In the genomic region with DNA sequence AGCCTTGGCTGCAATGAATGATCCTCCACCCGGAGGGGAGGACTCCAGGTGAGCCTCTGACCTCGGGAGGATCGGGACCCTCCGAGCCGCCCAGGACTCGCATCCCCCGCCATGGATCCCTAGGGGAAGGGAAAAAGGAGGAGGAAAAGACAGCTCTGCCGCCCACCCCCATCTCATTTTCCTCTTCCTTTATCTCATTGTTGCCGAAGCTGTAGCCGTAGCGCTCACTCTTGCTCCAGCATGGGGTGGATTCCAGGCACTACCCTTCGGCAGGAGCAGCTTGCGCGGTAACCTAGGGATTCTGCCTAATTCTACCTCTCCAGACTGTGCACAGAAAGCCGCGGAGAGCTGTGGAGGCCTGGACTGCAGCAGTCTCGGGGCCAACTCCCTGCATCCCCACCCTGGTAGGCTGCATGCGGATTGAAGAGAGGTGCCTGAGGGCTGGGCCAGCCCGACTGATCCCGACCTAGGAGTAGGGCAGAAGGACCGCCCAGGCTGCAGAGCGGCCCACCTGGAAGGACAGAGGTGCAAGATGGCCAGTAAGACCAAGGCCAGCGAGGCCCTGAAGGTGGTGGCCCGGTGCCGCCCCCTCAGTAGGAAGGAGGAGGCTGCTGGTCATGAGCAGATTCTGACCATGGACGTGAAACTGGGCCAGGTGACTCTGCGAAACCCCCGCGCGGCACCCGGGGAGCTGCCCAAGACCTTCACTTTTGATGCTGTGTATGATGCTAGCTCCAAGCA, we compare ENCODE assay signal across 8 mouse cellular contexts. TPM values are rescaled to one million over a fixed set of nuclear protein-coding genes. Genes with fewer than 3 reads are reported as not detected.
DNase-seq lines count a peak whose midpoint lies in the region; ATAC-seq and TF ChIP-seq lines count a peak whose summit lies in the region.

No protein-coding gene starts in this region.

- H3K27me3 ChIP-seq in liver, adult 2 months (ENCODE audit: control insufficient read depth, insufficient read depth, low read length) = no peaks in the 10 kb centered on the region
- no peaks in the 10 kb centered on the region for H3K27me3 ChIP-seq in Patski
- H3K27me3 ChIP-seq in heart, embryonic 16.5 days (ENCODE audit: control insufficient read depth, insufficient read depth, low read length) = no peaks in the 10 kb centered on the region
- peaks cover 27% of the 10 kb centered on the region for H3K27me3 ChIP-seq in liver, embryonic 12.5 days (replicated peaks)
- H3K27me3 ChIP-seq in stomach, embryonic 15.5 days (replicated peaks) = no peaks in the 10 kb centered on the region

- no peaks in the 10 kb centered on the region for H3K79me2 ChIP-seq in liver, adult 2 months (ENCODE audit: control insufficient read depth, insufficient read depth, low read length)

- WGBS in liver, adult 2 months = 10% methylated on average over 31 of the region's 31 CpGs
- WGBS in heart, embryonic 16.5 days = 4% methylated on average over 31 of the region's 31 CpGs
- 6% methylated on average over 31 of the region's 31 CpGs for WGBS in liver, embryonic 12.5 days (ENCODE audit: insufficient replicate concordance)
- 3% methylated on average over 31 of the region's 31 CpGs for WGBS in stomach, embryonic 15.5 days

- H3K4me3 ChIP-seq in liver, adult 2 months (ENCODE audit: insufficient read depth, low read depth, low read length) = peak overlapping the region; percentile 92
- peak overlapping the region; percentile 88 for H3K4me3 ChIP-seq in heart, embryonic 16.5 days (ENCODE audit: low read length)
- peak overlapping the region; percentile 63 for H3K4me3 ChIP-seq in liver, embryonic 12.5 days
- H3K4me3 ChIP-seq in stomach, embryonic 15.5 days (replicated peaks) = peak overlapping the region; percentile 80

- H3K4me2 ChIP-seq in heart, embryonic 16.5 days (ENCODE audit: low read depth, low read length) = peak overlapping the region; percentile 96
- peak overlapping the region; percentile 79 for H3K4me2 ChIP-seq in liver, embryonic 12.5 days
- peak overlapping the region; percentile 91 for H3K4me2 ChIP-seq in stomach, embryonic 15.5 days

- H3K36me3 ChIP-seq in liver, adult 2 months (ENCODE audit: control insufficient read depth, insufficient read depth, low read length) = no peaks in the 10 kb centered on the region
- H3K36me3 ChIP-seq in heart, embryonic 16.5 days (ENCODE audit: control insufficient read depth, insufficient read depth) = peaks cover 6% of the 10 kb centered on the region; the same call in 1 of the 2 replicates
- H3K36me3 ChIP-seq in liver, embryonic 12.5 days = no peaks in the 10 kb centered on the region
- H3K36me3 ChIP-seq in stomach, embryonic 15.5 days = peaks cover 7% of the 10 kb centered on the region; the same call in 1 of the 2 replicates

- TF ChIP-seq POLR2A in liver, adult 2 months (IDR thresholded peaks at IDR 0.05; ENCODE audit: extremely low read depth, insufficient read depth, low read length) = no peak

- no peak for DNase-seq in liver, adult 2 months (ENCODE audit: extremely low read depth, low read depth, low spot score)
- no peak for DNase-seq in liver
- DNase-seq in Patski (ENCODE audit: low read depth, low spot score) = no peak
- DNase-seq in cerebellum, postnatal 25 days = peak; percentile 46 to 53
- no peak for DNase-seq in spleen, adult 12 weeks (ENCODE audit: low spot score)

- no peak for TF ChIP-seq CTCF in liver, adult 2 months (IDR thresholded peaks at IDR 0.05; ENCODE audit: low read depth, low read length)
- TF ChIP-seq CTCF in Patski (IDR thresholded peaks at IDR 0.05) = no peak

- CTCF ChIA-PET in Patski (lab: Charles Lee) = interaction anchor here (1.0 kb wide), 1 partner anchor 15 kb away, joined by 4 read pairs; no protein-coding TSS in a partner anchor

- POLR2A ChIA-PET in Patski (lab: Charles Lee) = interaction anchor here (1.3 to 3.2 kb wide), 2 partner anchors 16 to 55 kb away, joined by 4 to 10 read pairs; a partner anchor contains a TSS

- H3K9me3 ChIP-seq in heart, embryonic 16.5 days (replicated peaks; ENCODE audit: control insufficient read depth, low read length) = no peaks in the 10 kb centered on the region
- H3K9me3 ChIP-seq in liver, embryonic 12.5 days (replicated peaks) = no peaks in the 10 kb centered on the region
- H3K9me3 ChIP-seq in stomach, embryonic 15.5 days = no peaks in the 10 kb centered on the region

- peak overlapping the region; percentile 46 for H3K9ac ChIP-seq in liver, adult 2 months (ENCODE audit: low read depth, low read length)
- H3K9ac ChIP-seq in heart, embryonic 16.5 days (ENCODE audit: low read length) = peak overlapping the region; percentile 86
- peak overlapping the region; percentile 47 for H3K9ac ChIP-seq in liver, embryonic 12.5 days
- H3K9ac ChIP-seq in stomach, embryonic 15.5 days = peak overlapping the region; percentile 57

- no peak overlapping the region for H3K27ac ChIP-seq in liver, adult 2 months (replicated peaks; ENCODE audit: insufficient read depth, low read depth, low read length)
- peak overlapping the region; percentile 44; the same call in 1 of the 2 replicates for H3K27ac ChIP-seq in heart, embryonic 16.5 days (ENCODE audit: low read length)
- H3K27ac ChIP-seq in liver, embryonic 12.5 days = no peak overlapping the region
- H3K27ac ChIP-seq in stomach, embryonic 15.5 days = peak overlapping the region; percentile 60

- H3K4me1 ChIP-seq in liver, adult 2 months (ENCODE audit: control insufficient read depth, insufficient read depth, low read length) = peaks cover 2% of the 10 kb centered on the region
- H3K4me1 ChIP-seq in heart, embryonic 16.5 days (ENCODE audit: control insufficient read depth, insufficient read depth, low read length) = peaks cover 12% of the 10 kb centered on the region
- H3K4me1 ChIP-seq in liver, embryonic 12.5 days = peaks cover 16% of the 10 kb centered on the region
- H3K4me1 ChIP-seq in stomach, embryonic 15.5 days = peaks cover 14% of the 10 kb centered on the region

- in situ Hi-C loops in Patski (cut with MboI; ENCODE audit: low pct_unique_long_range_greater_than_20kb) = no loop called here

- peak; percentile 44 for ATAC-seq in Patski
- peak; percentile 23; the same call in 1 of the 2 replicates for ATAC-seq in heart, embryonic 16.5 days (replicated peaks; ENCODE audit: extremely low read depth, insufficient read depth, low FRiP score)
- ATAC-seq in liver, embryonic 12.5 days = peak; percentile 22
- ATAC-seq in stomach, embryonic 15.5 days (ENCODE audit: insufficient read depth, low FRiP score, low read depth) = peak; percentile 41

RNA-seq across cellular contexts. Expression of a gene that starts 0.7 kb away (rescaled TPM):
- total RNA-seq in liver, adult 2 months (2014; rRNA removed) = 0.55 and 1.0 TPM in 2 replicates
- polyA plus RNA-seq in liver, adult 2 months (2012; rRNA removed) = 0.68 and 0.99 TPM in 2 replicates
- polyA plus RNA-seq in Patski (2021) = 32.0 TPM
- 5.1 and 5.2 TPM in 2 replicates for polyA plus RNA-seq in heart, embryonic 16.5 days (2015; fragmentation: Nextera tagmentation; extraction: Ambion mirVana)
- polyA plus RNA-seq in liver, embryonic 12.5 days (2016; fragmentation: Nextera tagmentation; extraction: Ambion mirVana) = 1.7 and 1.9 TPM in 2 replicates
- polyA plus RNA-seq in stomach, embryonic 15.5 days (2015; fragmentation: Nextera tagmentation; extraction: Ambion mirVana) = 9.0 and 9.5 TPM in 2 replicates

RNA-seq across cellular contexts. Expression of a gene that starts 55.9 kb away (rescaled TPM):
- total RNA-seq in liver, adult 2 months (2014; rRNA removed) = 42.8 and 43.4 TPM in 2 replicates
- 18.7 and 21.5 TPM in 2 replicates for polyA plus RNA-seq in liver, adult 2 months (2012; rRNA removed)
- polyA plus RNA-seq in Patski (2021) = 113 TPM
- 63.1 and 69.6 TPM in 2 replicates for polyA plus RNA-seq in heart, embryonic 16.5 days (2015; fragmentation: Nextera tagmentation; extraction: Ambion mirVana)
- polyA plus RNA-seq in liver, embryonic 12.5 days (2016; fragmentation: Nextera tagmentation; extraction: Ambion mirVana) = 79.4 and 80.8 TPM in 2 replicates
- polyA plus RNA-seq in stomach, embryonic 15.5 days (2015; fragmentation: Nextera tagmentation; extraction: Ambion mirVana) = 86.4 and 91.2 TPM in 2 replicates

Comparison
In these comparisons a context has a peak if more than half of its experiments do, and no peak if none do; other contexts are left out.
1. DNase-seq: peak in cerebellum, postnatal 25 days (2 of 2); none in liver, adult 2 months (single experiment), liver (single experiment), Patski (single experiment) and spleen, adult 12 weeks (single experiment).
2. H3K27ac ChIP-seq: peak in heart, embryonic 16.5 days (single experiment) and stomach, embryonic 15.5 days (single experiment); none in liver, adult 2 months (single experiment) and liver, embryonic 12.5 days (single experiment).
3. Peak in every context shown above with its lines, with median percentiles within 50 percentile points of each other: H3K4me3 ChIP-seq, H3K9ac ChIP-seq, ATAC-seq and H3K4me2 ChIP-seq.